Mouse (Mus musculus) hindbrain, embryonic 12.5 days (tissue): Measurements from ENCODE around the gene Gatad1. TPM values are rescaled to one million over a fixed set of nuclear protein-coding genes. Genes with fewer than 3 reads are reported as not detected.

Source experiments
- ATAC-seq: fragments of 200-750 bp; cut with Nextera tagmentation; 2 replicates; pipeline ENCODE4 v1.8.0; 2017; ENCODE audit warnings: moderate TSS enrichment; ENCODE audit not compliant: low FRiP score
- H3K27ac ChIP-seq: fragments of 300-500 bp; sonication (generic); 2 replicates; pipeline ENCODE4 v1.5.1; 2016; ENCODE audit warnings: mild to moderate bottlenecking
- H3K27me3 ChIP-seq: fragments of 300-500 bp; sonication (generic); 2 replicates; pipeline ENCODE4 v1.6.1; 2016; ENCODE audit warnings: mild to moderate bottlenecking
- H3K36me3 ChIP-seq: fragments of 300-500 bp; sonication (generic); 2 replicates; pipeline ENCODE4 v1.6.1; 2016; ENCODE audit warnings: mild to moderate bottlenecking
- H3K4me1 ChIP-seq: fragments of 300-500 bp; sonication (generic); 2 replicates; pipeline ENCODE4 v1.6.1; 2016
- H3K4me2 ChIP-seq: fragments of 300-500 bp; sonication (generic); replicated peaks from 2 replicates; pipeline ENCODE4 v1.6.1; 2016; ENCODE audit warnings: mild to moderate bottlenecking
- H3K4me3 ChIP-seq: fragments of 300-500 bp; sonication (generic); 2 replicates; pipeline ENCODE4 v1.5.1; 2016; ENCODE audit warnings: mild to moderate bottlenecking
- H3K9ac ChIP-seq: fragments of 300-500 bp; sonication (generic); 2 replicates; pipeline ENCODE4 v1.6.1; 2016; ENCODE audit warnings: mild to moderate bottlenecking, moderate library complexity
- H3K9me3 ChIP-seq: fragments of 300-500 bp; sonication (generic); replicated peaks from 2 replicates; pipeline ENCODE4 v1.6.1; 2016; ENCODE audit warnings: mild to moderate bottlenecking
- WGBS: fragments of 180-500 bp; shearing (Covaris S2); methylation state at CpG from one replicate; pipeline ENCODE4 v1.1.7; 2016; 5-methylcytosine and 5-hydroxymethylcytosine counted together
- microRNA-seq: library from miRNA; unstranded; fragments of <30 nt; microRNA quantifications from one replicate; pipeline ENCODE4, GENCODE M21; 2017
- polyA plus RNA-seq: library from polyadenylated mRNA; unstranded; fragments of >200 nt; fragmentation: Nextera tagmentation; extraction: Ambion mirVana; gene quantifications from 2 replicates; pipeline ENCODE4 v1.2.1, GENCODE M21; 2016

Gene Gatad1
- polyA plus RNA-seq, 1 experiment from 2014 or later = 74.0 TPM

- WGBS = under 1% methylated on average over 50 of the region's 50 CpGs
- peak; percentile 98 for ATAC-seq
- H3K27ac ChIP-seq = peak within 1 kb of the TSS; percentile 72
Observed at GRCm38 (mm10) chr5:3595693-3596398, 61.1 kb downstream of the Gatad1 start, which contains the start of gene Pex1. Pex1 (plus strand) TSS chr5:3596066.

More at GRCm38 (mm10) chr5:3595693-3596398, 61.1 kb downstream of the Gatad1 start, which contains the start of gene Pex1:
- Histone ChIP-seq H3K4me1 (peaks cover 14% of the 10 kb centered on the region), H3K4me2 (peak within 1 kb of the TSS; percentile 76), H3K9me3 (no peaks in the 10 kb centered on the region), H3K4me3 (peak within 1 kb of the TSS; percentile 85), H3K9ac (peak within 1 kb of the TSS; percentile 67), H3K27me3 (no peaks in the 10 kb centered on the region), H3K36me3 (peaks cover 13% of the 10 kb centered on the region)

Small RNA genes lying within 50 kb of the gene (microRNA-seq; reads per million reads assigned to microRNA genes)
- not detected for gene Gm22926
- not detected for gene Gm26238

Other genes starting within 250 kb of the Gatad1 start
- 32.4 and 35.1 TPM in 2 replicates for gene Fam133b, start 113.4 kb downstream of the Gatad1 start, polyA plus RNA-seq
- gene 1700109H08Rik, start 85.6 kb downstream of the Gatad1 start, polyA plus RNA-seq = 3.2 and 4.6 TPM in 2 replicates
- gene Pex1, start 61.1 kb downstream of the Gatad1 start, polyA plus RNA-seq = 20.9 and 23.3 TPM in 2 replicates
- 13.0 and 13.8 TPM in 2 replicates for gene Rbm48, start 60.6 kb downstream of the Gatad1 start, polyA plus RNA-seq
- not detected in 2 replicates for gene Tmbim7, start 6.0 kb downstream of the Gatad1 start, polyA plus RNA-seq
- gene Ankib1, start 145.7 kb upstream of the Gatad1 start, polyA plus RNA-seq = 24.1 and 26.1 TPM in 2 replicates
- 75.2 and 80.2 TPM in 2 replicates for gene Krit1, start 146.0 kb upstream of the Gatad1 start, polyA plus RNA-seq
- 0.14 TPM in 1 of 2 replicates, not detected in the other for gene Lrrd1, start 188.0 kb upstream of the Gatad1 start, polyA plus RNA-seq
- gene Mterf1a, start 236.7 kb upstream of the Gatad1 start, polyA plus RNA-seq = 8.4 and 9.5 TPM in 2 replicates